Mouse (Mus musculus): ENCODE results near the gene Prkci.
A peak's percentile ranks its signal among the peaks of the same experiment; 100 is the strongest.

Gene Prkci

GRCm38 (mm10) chr3:30995283-30995898, at the start of gene Prkci:
Gene Prkci, plus strand, starts transcription at chr3:30995747.
- DNase-seq, result peak; percentile 92 to 94

GRCm38 (mm10) chr3:30951652-30952051, 43.9 kb upstream of the Prkci start:
- DNase-seq, result no peak

DNA sequence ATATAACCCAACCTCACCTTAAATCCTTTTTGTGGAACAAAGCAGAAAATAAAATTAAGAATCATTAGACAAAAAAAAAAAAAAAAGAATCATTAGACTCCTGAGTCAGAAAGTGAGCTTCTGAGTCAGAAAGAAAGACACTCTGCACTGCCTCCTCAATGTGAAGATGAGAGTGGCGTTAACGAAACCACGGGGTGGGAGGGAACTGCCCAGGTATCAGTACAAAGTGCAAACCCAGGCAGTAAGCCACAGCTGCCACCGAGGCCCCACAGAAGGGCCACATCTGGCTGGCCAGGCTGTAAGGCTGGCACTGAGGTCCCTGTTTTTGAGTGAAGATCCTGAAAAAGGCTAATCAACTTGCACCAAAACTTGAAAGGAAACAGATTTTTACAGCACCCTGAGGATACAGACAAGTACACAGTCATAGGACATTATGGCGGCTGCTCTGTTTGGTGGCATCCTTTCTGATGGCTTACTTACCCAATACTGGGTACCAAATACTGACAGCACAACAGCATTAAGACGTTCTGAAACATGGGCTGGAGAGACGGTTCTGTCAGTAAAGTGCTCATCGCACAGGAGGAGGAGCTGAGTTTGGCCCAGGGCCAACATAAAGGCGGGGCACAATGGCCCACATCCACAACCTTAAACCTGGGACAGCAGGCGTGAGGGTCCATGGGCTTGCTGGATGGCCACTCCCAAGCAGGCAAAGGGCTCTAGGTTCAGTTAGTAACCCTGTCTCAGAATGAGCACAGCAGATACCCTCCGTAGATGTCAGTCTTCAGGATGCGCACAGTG, 43.1 kb upstream of the Prkci start:
- DNase-seq, result no peak

- DNase-seq, result no peak
Measured at GRCm38 (mm10) chr3:30956327-30956726, 39.2 kb upstream of the Prkci start.

GRCm38 (mm10) chr3:30958709-30959108, 36.8 kb upstream of the Prkci start:
- DNase-seq, result no peak

DNA sequence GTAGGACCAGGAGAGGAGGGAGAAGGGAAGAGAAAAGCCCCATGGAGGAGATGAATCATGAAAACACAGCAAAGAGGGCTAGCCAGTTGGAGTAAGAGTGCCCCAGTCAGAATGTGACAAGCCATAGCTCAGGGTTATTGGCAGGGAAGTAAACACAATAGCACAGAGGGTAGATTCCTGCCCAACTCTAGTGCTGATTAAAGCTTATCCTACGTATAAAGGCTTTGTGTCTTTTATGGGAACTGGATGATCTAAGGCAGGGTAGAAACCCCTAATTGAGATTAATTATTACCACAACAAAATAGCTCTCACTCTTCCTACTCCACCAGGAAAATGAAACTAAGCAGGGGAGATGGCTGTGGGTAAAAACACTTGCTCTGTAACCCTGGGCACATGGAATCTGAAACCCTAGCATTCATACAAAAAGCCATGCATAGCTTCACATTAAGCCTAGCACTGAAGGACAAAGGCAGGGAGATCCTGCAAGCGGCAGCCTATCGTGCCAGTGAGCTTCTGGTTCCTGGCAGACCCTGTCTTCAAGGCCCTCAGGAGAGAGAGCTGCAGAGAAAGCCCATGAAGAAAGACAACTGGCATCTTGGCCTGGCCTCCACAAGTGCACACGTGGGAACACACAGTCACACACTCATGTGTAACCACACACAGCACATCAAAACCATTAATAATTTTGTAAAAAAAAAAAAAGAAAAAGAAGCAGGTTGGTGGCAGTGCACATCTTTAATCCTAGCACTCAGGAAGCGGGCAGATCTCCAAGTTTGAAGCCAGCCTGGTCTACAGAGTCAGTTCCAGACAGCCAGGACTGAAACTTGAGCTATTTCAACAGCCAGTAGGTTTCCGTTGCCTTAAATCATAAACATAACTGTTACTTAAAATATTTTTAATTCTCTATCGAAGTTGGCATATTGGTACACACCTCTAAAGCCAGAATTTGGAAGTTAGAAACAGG, 35.4 kb upstream of the Prkci start:
- no peak for DNase-seq

DNA sequence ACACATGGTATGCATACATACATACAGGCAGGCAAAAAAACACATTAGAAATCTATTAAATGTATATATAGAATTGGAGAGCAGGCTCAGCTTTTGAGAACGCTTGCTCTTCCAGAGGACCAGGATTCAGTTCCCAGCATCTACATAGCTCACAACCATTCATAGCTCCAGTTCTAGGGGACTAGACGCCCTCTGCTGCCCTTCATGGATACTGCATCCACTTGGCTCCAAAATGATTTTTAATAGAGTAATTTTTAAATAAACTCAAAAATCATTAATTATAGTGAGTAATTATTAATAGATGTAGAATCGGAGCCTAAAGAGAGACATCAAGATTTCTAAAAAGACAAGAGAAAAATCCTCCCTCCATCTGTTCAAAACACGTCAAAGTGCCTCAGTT, 32.4 kb upstream of the Prkci start:
- DNase-seq, result peak in 1 of 2 experiments; percentile 24

GRCm38 (mm10) chr3:30964216-30964615, 31.3 kb upstream of the Prkci start:
- DNase-seq, result no peak

DNA sequence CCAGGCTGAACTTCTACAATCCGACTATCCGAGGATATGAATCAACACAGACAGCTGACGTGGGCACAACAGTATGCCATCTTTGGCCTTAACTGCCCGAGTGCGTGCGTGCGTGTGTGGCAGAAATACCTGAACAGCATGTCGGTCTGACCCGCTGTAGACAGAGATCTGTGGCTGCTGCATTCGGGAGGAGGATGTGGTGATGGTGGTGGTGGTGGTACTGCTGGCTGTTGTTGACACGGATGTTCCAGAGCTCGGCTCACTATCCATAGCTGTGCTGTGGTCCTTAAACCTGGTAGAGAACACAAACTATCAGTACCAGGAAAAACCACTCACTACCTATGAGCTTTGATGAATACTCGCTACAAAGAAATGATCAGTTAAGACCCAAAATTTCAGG, 29.9 kb upstream of the Prkci start:
- DNase-seq, result no peak

GRCm38 (mm10) chr3:30968531-30969092, 26.9 kb upstream of the Prkci start:
- peak; percentile 59 to 64 for DNase-seq

GRCm38 (mm10) chr3:30969104-30969581, 26.4 kb upstream of the Prkci start, which contains the start of gene Phc3:
Gene Phc3, minus strand, starts transcription at chr3:30969415.
- peak; percentile 89 to 90 for DNase-seq

- DNase-seq, result peak; percentile 76 to 77
Measured at GRCm38 (mm10) chr3:30975102-30975754, 20.3 kb upstream of the Prkci start.

GRCm38 (mm10) chr3:30976991-30977603, 18.4 kb upstream of the Prkci start:
- DNase-seq, result no peak

DNA sequence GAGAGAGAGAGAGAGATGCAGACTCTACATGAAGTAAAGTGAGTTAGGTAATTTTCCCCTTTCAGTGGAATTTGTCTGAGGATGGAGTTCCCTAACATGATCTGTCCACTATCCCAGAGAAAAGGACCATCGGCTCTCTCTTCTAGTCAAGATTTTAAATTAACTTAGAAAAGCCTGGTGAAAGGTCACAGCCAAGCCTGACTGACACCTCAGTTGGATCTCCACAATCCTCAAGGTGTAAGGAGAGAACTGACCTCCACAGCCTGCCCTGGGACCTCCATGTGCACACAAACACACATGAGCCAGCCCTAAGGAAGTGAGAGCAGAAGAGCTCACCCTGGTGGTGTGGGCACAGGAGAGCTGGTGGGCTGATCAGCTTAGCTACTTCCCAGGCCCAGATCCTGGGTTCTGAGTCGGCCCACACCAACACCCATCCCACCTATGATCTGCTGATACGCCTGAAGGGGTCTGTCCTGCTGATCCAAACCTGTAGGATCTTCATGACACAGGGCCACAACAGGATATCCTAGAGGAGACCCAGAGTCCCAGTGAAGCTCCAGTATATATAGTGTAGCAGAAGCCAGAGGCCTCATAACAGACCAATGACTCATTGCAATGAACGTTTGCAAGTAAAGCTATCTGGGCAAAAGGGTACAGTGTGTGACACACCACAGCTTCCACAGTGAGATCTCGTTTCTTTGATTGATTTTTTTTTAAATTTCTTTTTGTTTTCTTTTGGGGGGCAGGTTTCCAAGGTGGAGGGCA, 13.7 kb upstream of the Prkci start:
- DNase-seq, result no peak

DNA sequence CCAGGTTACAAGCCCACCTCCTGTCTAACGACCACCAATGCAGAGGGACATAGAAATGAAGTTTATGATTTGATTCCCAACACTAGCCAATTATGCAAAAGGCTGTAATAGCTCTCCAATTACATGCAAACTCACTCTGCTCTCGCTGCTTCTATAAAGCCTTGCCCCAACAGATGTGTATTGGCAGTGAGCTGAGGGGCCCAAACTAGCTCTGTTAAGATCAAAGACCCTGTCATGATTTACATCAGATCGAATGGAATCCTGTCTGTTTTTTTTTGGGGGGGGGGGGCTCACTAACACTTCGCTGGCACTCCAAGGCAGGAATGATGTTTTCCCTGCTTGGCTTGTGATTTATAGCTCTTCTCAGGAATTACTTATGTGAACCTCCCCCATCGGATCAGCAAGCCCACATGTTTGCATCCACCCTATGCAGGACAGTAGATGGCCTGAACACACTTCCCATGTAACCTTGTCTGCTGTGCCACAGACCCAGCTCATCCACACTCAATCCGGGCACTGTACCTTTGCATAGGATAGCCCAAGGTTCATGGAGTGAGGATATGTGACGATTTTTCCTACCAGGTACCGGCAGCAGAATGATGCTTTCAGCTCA, 12.5 kb upstream of the Prkci start:
- DNase-seq, result no peak

- DNase-seq, result no peak
Measured at GRCm38 (mm10) chr3:30987396-30988318, 7.9 kb upstream of the Prkci start.

GRCm38 (mm10) chr3:30992161-30992560, 3.4 kb upstream of the Prkci start:
- DNase-seq, result no peak

DNA sequence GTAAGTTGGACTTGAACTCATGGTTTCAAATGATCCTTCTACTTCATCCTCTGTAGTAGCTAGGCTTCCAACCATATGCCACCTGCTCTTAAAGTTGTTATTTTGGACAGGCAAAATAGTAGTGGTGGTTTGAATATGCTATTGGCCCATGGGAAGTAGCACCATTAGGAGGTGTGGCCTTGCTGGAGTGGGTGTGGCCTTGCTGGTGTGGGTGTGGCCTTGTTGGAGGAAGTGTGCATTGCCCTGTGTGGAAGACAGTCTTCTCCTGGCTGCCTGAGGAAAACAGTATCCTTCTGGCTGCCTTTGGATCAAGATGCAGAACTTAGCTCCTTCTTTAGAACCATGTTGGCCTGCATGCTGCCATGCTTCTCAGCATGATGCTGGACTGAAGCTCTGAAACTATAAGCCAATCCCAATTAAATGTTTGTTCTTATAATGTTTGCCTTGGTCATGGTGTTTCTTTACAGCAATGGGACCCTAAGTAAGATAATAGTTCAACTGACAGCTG, 2.4 kb upstream of the Prkci start:
- peak; percentile 77 to 79 for DNase-seq

DNA sequence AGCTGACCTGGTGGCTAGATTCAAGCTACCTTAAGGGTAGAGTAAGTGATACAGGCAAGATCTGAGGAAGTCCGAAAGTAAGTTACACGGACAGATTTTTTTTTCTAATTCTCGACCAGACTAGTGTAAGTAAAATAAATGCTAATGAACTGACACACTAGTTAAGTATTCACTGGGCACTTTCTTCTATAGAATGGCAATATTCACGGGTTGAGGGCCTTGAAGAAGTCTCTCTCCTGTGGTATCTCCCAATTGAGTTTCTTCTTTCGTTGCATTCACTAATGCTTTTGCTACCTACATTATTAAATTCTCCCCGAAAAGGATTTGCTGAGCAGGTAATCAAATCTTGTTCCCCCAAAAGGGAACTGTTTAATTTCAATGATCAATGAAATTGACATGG, 688 bp upstream of the Prkci start:
- no peak for DNase-seq

All from B cell, adult 2 months (primary cell).